Mouse (Mus musculus): ENCODE data around the gene Churc1.

- no peak for TF ChIP-seq CTCF (conservative IDR thresholded peaks at IDR 0.05; ENCODE audit: insufficient read depth, insufficient read length, low read depth, low read length)
- no peak for TF ChIP-seq POLR2A (IDR thresholded peaks at IDR 0.05; ENCODE audit: low read depth, low read length)
These were observed 9.3 kb downstream of the Churc1 start for GRCm38 (mm10) chr12:76774652-76775051.

All from kidney, adult 2 months (tissue).